Mouse (Mus musculus): ENCODE measurements around the gene Rnf183. TPM values are rescaled to one million over a fixed set of nuclear protein-coding genes. Genes with fewer than 3 reads are reported as not detected.

Gene Rnf183
- total RNA-seq, 2 experiments from 2014 or later: not detected

DNA sequence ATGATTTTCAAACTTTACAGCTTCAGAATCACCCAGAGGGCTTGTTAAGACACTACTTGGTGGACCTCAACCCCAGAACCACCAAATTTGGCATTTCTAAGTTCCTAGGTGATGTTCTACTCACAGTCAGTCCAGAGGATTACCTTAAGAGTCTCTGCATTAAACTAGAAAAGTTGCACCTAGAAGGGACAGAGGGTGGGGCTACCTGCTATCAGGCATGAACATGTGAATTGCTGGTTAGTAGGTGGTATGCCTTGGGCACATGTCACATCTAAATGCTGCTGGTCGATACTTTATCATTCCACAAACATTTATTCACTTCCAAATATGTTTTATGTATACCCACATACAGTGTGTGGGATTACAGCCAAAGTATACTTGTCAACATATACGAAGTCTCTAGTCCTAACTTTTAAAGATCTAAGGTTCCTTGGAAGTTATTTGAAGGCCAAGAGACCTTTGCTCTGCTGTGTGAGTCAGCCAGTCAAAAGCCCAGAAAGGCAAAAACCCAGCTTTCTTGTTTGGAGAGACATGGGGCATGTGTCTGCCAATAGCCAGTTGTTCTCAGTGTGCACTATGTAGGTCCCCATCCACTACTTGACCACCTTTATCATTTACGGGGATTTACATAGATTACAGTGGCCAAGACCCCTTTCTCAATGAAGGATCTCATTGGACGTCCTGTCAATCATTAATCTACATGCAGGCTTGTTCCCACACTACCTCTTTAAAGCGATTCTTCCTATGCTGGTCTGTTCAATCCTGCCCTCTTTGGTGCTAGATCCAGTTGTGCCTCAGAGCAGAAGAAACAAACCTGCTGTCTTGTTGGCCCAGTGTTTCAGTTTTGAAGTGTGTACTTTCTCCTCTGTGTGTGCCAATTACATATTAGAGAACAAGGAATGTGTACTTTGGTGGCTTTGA, 45.2 kb downstream of the Rnf183 start:
- no peak for ATAC-seq (replicated peaks; ENCODE audit: poor library complexity, severe bottlenecking)

DNA sequence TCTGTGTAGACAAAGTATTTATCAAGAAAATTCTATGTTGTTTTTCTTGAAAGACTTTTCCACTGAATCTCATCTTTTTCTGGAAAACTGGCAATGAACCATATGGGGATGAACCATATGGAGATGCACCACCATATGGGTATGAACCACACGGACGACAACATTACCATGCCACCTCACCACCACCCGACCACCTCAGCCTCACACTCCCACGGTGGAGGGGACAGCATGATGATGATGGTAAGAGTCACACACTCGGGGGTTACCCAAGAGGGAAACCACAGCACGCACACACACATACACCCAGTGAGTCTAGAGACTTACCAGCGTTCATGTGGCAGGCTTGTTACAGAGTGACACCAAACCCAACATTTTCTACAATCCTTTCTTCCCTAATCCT, 49.6 kb downstream of the Rnf183 start:
- ATAC-seq (replicated peaks; ENCODE audit: poor library complexity, severe bottlenecking): no peak

DNA sequence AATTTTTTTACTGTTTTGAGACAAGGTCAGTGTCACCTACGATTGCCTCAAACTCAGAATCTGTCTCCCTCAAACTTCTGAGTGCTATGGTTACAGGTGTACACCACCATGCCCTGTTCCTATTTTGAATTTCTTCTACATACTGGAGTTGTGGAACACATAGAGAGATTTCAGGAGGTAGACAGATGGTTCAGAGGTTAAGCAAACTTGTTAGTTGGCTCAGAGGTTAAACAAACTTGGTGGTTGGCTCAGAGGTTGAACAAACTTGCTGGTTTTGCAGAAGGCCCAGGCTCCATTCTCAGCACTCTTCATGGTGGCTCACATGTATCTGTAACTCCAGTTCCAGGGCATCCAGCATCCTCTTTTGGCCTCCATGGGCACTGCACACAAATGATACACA, 50.9 kb downstream of the Rnf183 start:
- no peak for ATAC-seq (replicated peaks; ENCODE audit: poor library complexity, severe bottlenecking)

- ATAC-seq (replicated peaks; ENCODE audit: poor library complexity, severe bottlenecking): no peak
Measured at GRCm38 (mm10) chr4:62383752-62384151, 51.3 kb downstream of the Rnf183 start.

GRCm38 (mm10) chr4:62383207-62383606, 51.8 kb downstream of the Rnf183 start:
- no peak for ATAC-seq (replicated peaks; ENCODE audit: poor library complexity, severe bottlenecking)

- ATAC-seq (replicated peaks; ENCODE audit: poor library complexity, severe bottlenecking): no peak
Measured at GRCm38 (mm10) chr4:62379724-62380381, 55.2 kb downstream of the Rnf183 start.

Other genes starting within 250 kb of the Rnf183 start
- gene Zfp37, start 204.2 kb downstream of the Rnf183 start, total RNA-seq (2014; fragmentation: Nextera tagmentation): 0.64 TPM in 1 of 2 replicates, not detected in the other
- gene Zfp37, start 204.2 kb downstream of the Rnf183 start, total RNA-seq (2017): not detected in 2 replicates
- gene Slc31a2, start 172.7 kb downstream of the Rnf183 start, total RNA-seq (2014; fragmentation: Nextera tagmentation): 36.4 and 39.4 TPM in 2 replicates
- gene Slc31a2, start 172.7 kb downstream of the Rnf183 start, total RNA-seq (2017): 18.7 and 19.4 TPM in 2 replicates
- 31.5 and 36.8 TPM in 2 replicates for gene Fkbp15, start 74.7 kb downstream of the Rnf183 start, total RNA-seq (2014; fragmentation: Nextera tagmentation)
- 47.4 and 54.9 TPM in 2 replicates for gene Fkbp15, start 74.7 kb downstream of the Rnf183 start, total RNA-seq (2017)
- 22.5 and 24.8 TPM in 2 replicates for gene Slc31a1, start 74.5 kb downstream of the Rnf183 start, total RNA-seq (2014; fragmentation: Nextera tagmentation)
- 19.8 and 23.7 TPM in 2 replicates for gene Slc31a1, start 74.5 kb downstream of the Rnf183 start, total RNA-seq (2017)
- 150 and 151 TPM in 2 replicates for gene Cdc26, start 26.6 kb downstream of the Rnf183 start, total RNA-seq (2014; fragmentation: Nextera tagmentation)
- gene Cdc26, start 26.6 kb downstream of the Rnf183 start, total RNA-seq (2017): 103 and 127 TPM in 2 replicates
- 20.1 and 24.1 TPM in 2 replicates for gene Prpf4, start 26.5 kb downstream of the Rnf183 start, total RNA-seq (2014; fragmentation: Nextera tagmentation)
- 17.4 and 17.6 TPM in 2 replicates for gene Prpf4, start 26.5 kb downstream of the Rnf183 start, total RNA-seq (2017)
- 1.2 and 2.4 TPM in 2 replicates for gene Wdr31, start 35.6 kb upstream of the Rnf183 start, total RNA-seq (2014; fragmentation: Nextera tagmentation)
- gene Wdr31, start 35.6 kb upstream of the Rnf183 start, total RNA-seq (2017): 1.5 and 2.0 TPM in 2 replicates
- gene Bspry, start 44.8 kb upstream of the Rnf183 start, total RNA-seq (2014; fragmentation: Nextera tagmentation): not detected in 2 replicates
- gene Bspry, start 44.8 kb upstream of the Rnf183 start, total RNA-seq (2017): 0.43 TPM in 1 of 2 replicates, not detected in the other
- 0.23 and 4.2 TPM in 2 replicates for gene Hdhd3, start 68.2 kb upstream of the Rnf183 start, total RNA-seq (2014; fragmentation: Nextera tagmentation)
- 0.43 TPM in 1 of 2 replicates, not detected in the other for gene Hdhd3, start 68.2 kb upstream of the Rnf183 start, total RNA-seq (2017)
- gene Alad, start 84.7 kb upstream of the Rnf183 start, total RNA-seq (2014; fragmentation: Nextera tagmentation): 25.4 and 34.6 TPM in 2 replicates
- gene Alad, start 84.7 kb upstream of the Rnf183 start, total RNA-seq (2017): 14.8 and 16.3 TPM in 2 replicates
- 63.7 and 69.6 TPM in 2 replicates for gene Pole3, start 89.8 kb upstream of the Rnf183 start, total RNA-seq (2014; fragmentation: Nextera tagmentation)
- gene Pole3, start 89.8 kb upstream of the Rnf183 start, total RNA-seq (2017): 72.0 and 76.7 TPM in 2 replicates
- gene 4933430I17Rik, start 90.1 kb upstream of the Rnf183 start, total RNA-seq (2014; fragmentation: Nextera tagmentation): not detected in 2 replicates
- gene 4933430I17Rik, start 90.1 kb upstream of the Rnf183 start, total RNA-seq (2017): 0.72 TPM in 1 of 2 replicates, not detected in the other
- 6.5 and 17.4 TPM in 2 replicates for gene Rgs3, start 124.6 kb upstream of the Rnf183 start, total RNA-seq (2014; fragmentation: Nextera tagmentation)
- gene Rgs3, start 124.6 kb upstream of the Rnf183 start, total RNA-seq (2017): 5.2 and 11.3 TPM in 2 replicates

Data from granulocyte monocyte progenitor cell, adult 5-6 weeks (primary cell).